Mouse (Mus musculus) forebrain, embryonic 15.5 days (tissue): ENCODE results near the gene Tbca. TPM values are rescaled to one million over a fixed set of nuclear protein-coding genes. Genes with fewer than 3 reads are reported as not detected.

Experiments used
- ATAC-seq: fragments of 200-750 bp; cut with Nextera tagmentation; replicated peaks from 2 replicates; pipeline ENCODE4 v1.8.0; 2017; ENCODE audit warnings: mild to moderate bottlenecking, moderate TSS enrichment, moderate library complexity
- H3K27ac ChIP-seq: fragments of 300-500 bp; sonication (generic); replicated peaks from 2 replicates; pipeline ENCODE4 v1.5.1; 2015; ENCODE audit warnings: mild to moderate bottlenecking, inconsistent platforms
- H3K27me3 ChIP-seq: fragments of 300-500 bp; sonication (generic); 2 replicates; pipeline ENCODE4 v1.6.1; 2015; ENCODE audit warnings: inconsistent platforms
- H3K36me3 ChIP-seq: fragments of 300-500 bp; sonication (generic); 2 replicates; pipeline ENCODE4 v1.6.1; 2015; ENCODE audit warnings: mild to moderate bottlenecking, inconsistent platforms
- H3K4me1 ChIP-seq: fragments of 300-500 bp; sonication (generic); 2 replicates; pipeline ENCODE4 v1.6.1; 2015; ENCODE audit warnings: inconsistent platforms
- H3K4me2 ChIP-seq: fragments of 300-500 bp; sonication (generic); replicated peaks from 2 replicates; pipeline ENCODE4 v1.6.1; 2015; ENCODE audit warnings: mild to moderate bottlenecking, inconsistent platforms
- H3K4me3 ChIP-seq: fragments of 300-500 bp; sonication (generic); 2 replicates; pipeline ENCODE4 v1.5.1; 2015; ENCODE audit warnings: mild to moderate bottlenecking, inconsistent platforms
- H3K9ac ChIP-seq: fragments of 300-500 bp; sonication (generic); replicated peaks from 2 replicates; pipeline ENCODE4 v1.6.1; 2015; ENCODE audit warnings: mild to moderate bottlenecking, inconsistent platforms
- H3K9me3 ChIP-seq: fragments of 300-500 bp; sonication (generic); 2 replicates; pipeline ENCODE4 v1.6.1; 2016; ENCODE audit warnings: inconsistent platforms
- WGBS: fragments of 180-500 bp; shearing (Covaris S2); methylation state at CpG from one replicate; pipeline ENCODE4 v1.1.7; 2015; ENCODE audit warnings: mixed read lengths; 5-methylcytosine and 5-hydroxymethylcytosine counted together
- polyA plus RNA-seq: library from polyadenylated mRNA; unstranded; fragments of >200 nt; fragmentation: Nextera tagmentation; extraction: Ambion mirVana; gene quantifications from 2 replicates; pipeline ENCODE4 v1.2.1, GENCODE M21; 2015

Gene Tbca
- polyA plus RNA-seq, 1 experiment from 2014 or later, result 269 TPM

DNA sequence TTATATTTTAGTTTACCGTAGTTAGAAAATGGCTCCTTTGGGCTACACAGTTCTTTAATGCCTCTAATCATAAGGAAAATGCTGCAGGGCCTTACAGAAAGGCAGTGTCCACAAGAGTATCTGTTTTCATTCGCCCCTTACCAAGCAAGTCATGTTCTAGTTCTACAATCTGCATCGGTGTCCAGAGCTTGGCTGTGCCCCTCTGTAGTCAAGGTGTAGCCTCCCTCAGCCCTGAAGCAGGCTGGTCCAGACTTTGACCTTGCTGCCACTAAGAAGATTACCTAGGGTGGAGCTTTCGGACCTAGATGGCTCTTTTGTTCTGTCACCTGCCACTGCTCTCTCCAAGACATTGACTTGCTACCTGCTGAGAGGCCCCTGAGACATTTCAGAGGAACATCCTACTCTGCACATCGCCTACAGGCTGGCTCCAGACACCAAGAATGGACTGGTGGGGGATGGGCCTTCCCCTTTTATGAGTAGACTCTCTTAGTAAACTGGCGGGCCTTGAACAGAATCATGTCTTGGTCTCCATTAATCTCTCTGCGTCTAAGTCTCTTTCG, 69.4 kb downstream of the Tbca start:
- Histone ChIP-seq H3K9ac (no peak overlapping the region), H3K4me1 (no peaks in the 10 kb centered on the region), H3K27me3 (peaks cover 30% of the 10 kb centered on the region), H3K27ac (no peak overlapping the region), H3K4me3 (no peak overlapping the region), H3K36me3 (no peaks in the 10 kb centered on the region), H3K4me2 (no peak overlapping the region), H3K9me3 (no peaks in the 10 kb centered on the region)
- no peak for ATAC-seq
- 52% methylated on average over 8 of the region's 8 CpGs for WGBS

GRCm38 (mm10) chr13:94859256-94859655, 70.5 kb downstream of the Tbca start:
- 86% methylated on average over 8 of the region's 8 CpGs for whole genome bisulfite sequencing
- no peak overlapping the region for H3K4me2 ChIP-seq
- H3K27me3 ChIP-seq, result peaks cover 42% of the 10 kb centered on the region
- H3K36me3 ChIP-seq, result no peaks in the 10 kb centered on the region
- no peak for ATAC-seq
- no peaks in the 10 kb centered on the region for H3K4me1 ChIP-seq
- H3K9ac ChIP-seq, result no peak overlapping the region
- no peak overlapping the region for H3K27ac ChIP-seq
- H3K4me3 ChIP-seq, result no peak overlapping the region
- H3K9me3 ChIP-seq, result no peaks in the 10 kb centered on the region

- Histone ChIP-seq H3K4me3 (no peak overlapping the region), H3K27ac (no peak overlapping the region), H3K27me3 (peaks cover 70% of the 10 kb centered on the region), H3K36me3 (no peaks in the 10 kb centered on the region), H3K9ac (no peak overlapping the region), H3K9me3 (no peaks in the 10 kb centered on the region), H3K4me1 (no peaks in the 10 kb centered on the region), H3K4me2 (no peak overlapping the region)
- ATAC-seq, result no peak
- 68% methylated on average over 5 of the region's 5 CpGs for WGBS
These were observed 74.0 kb downstream of the Tbca start for GRCm38 (mm10) chr13:94862491-94863230.

DNA sequence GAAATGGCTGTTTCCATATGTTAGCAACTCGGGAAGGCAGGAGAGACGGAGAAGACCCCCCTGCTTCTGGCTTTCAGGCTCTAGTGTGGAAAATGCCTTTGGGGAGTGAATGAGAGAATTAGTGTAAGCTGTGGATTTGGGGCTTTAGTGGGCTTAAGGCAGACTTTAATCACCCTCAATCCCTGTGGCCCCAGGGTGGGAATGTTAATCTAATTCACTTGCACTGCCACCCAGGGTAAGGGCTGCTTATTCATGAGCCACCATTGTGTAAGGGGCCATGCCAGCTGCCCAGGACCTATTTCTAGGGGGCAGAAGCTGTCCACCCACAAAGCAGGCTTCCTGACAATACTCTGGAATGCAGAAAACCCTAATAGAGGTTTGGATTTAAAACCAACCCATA, 78.2 kb downstream of the Tbca start:
- no peak for ATAC-seq
- H3K27ac ChIP-seq, result no peak overlapping the region
- 2% methylated on average over 2 of the region's 2 CpGs for WGBS

GRCm38 (mm10) chr13:94867772-94868171, 79.1 kb downstream of the Tbca start:
- no peak for ATAC-seq
- Histone ChIP-seq H3K4me3 (no peak overlapping the region), H3K27me3 (peaks cover 94% of the 10 kb centered on the region), H3K36me3 (no peaks in the 10 kb centered on the region), H3K4me2 (no peak overlapping the region), H3K27ac (no peak overlapping the region), H3K9me3 (no peaks in the 10 kb centered on the region), H3K4me1 (peaks cover 10% of the 10 kb centered on the region), H3K9ac (no peak overlapping the region)
- 38% methylated on average over 4 of the region's 4 CpGs for WGBS

More for the DNA sequence above, 78.2 kb downstream of the Tbca start:
- Histone ChIP-seq H3K4me2 (no peak overlapping the region), H3K4me3 (no peak overlapping the region), H3K27me3 (peaks cover 95% of the 10 kb centered on the region), H3K9ac (no peak overlapping the region), H3K9me3 (no peaks in the 10 kb centered on the region), H3K36me3 (no peaks in the 10 kb centered on the region), H3K4me1 (peaks cover 10% of the 10 kb centered on the region)

GRCm38 (mm10) chr13:94868478-94868950, 79.8 kb downstream of the Tbca start:
- Histone ChIP-seq H3K36me3 (no peaks in the 10 kb centered on the region), H3K4me2 (peak overlapping the region; percentile 44), H3K9me3 (no peaks in the 10 kb centered on the region), H3K27ac (no peak overlapping the region), H3K27me3 (peaks cover 92% of the 10 kb centered on the region), H3K4me3 (peak overlapping the region; percentile 15), H3K4me1 (peaks cover 10% of the 10 kb centered on the region), H3K9ac (no peak overlapping the region)
- 0% methylated on average over 35 of the region's 35 CpGs for WGBS
- ATAC-seq, result peak; percentile 80

GRCm38 (mm10) chr13:94869541-94869940, 80.8 kb downstream of the Tbca start:
- peak overlapping the region; percentile 44; the same call in 1 of the 2 replicates for H3K4me2 ChIP-seq
- ATAC-seq, result no peak

DNA sequence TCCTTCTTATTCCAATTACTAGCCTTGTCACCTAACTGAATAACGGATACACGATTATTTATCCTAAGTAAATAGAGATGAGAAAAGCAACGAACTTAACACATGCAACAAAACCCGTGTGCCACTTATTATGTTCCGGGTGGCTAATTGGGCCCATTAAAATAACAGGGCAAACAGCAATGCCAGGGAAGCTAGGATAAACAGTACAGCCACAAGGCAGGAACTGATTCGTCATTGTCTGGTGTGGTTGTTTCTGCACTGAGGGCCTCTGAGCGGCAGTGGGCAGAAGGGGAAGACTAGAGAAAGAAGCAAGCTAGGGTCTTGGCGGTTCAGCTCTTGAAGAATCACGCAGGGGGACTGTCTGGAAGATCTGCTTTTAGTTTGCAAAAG, 81.4 kb downstream of the Tbca start:
- Histone ChIP-seq H3K36me3 (no peaks in the 10 kb centered on the region), H3K4me2 (no peak overlapping the region), H3K27me3 (peaks cover 85% of the 10 kb centered on the region), H3K27ac (no peak overlapping the region), H3K9ac (no peak overlapping the region), H3K4me1 (peaks cover 12% of the 10 kb centered on the region), H3K9me3 (no peaks in the 10 kb centered on the region), H3K4me3 (no peak overlapping the region)
- 1% methylated on average over 9 of the region's 9 CpGs for WGBS
- ATAC-seq, result no peak

More at GRCm38 (mm10) chr13:94869541-94869940, 80.8 kb downstream of the Tbca start:
- Histone ChIP-seq H3K9me3 (no peaks in the 10 kb centered on the region), H3K4me3 (no peak overlapping the region), H3K9ac (no peak overlapping the region), H3K27me3 (peaks cover 85% of the 10 kb centered on the region), H3K27ac (no peak overlapping the region), H3K36me3 (no peaks in the 10 kb centered on the region), H3K4me1 (peaks cover 12% of the 10 kb centered on the region)
- 4% methylated on average over 8 of the region's 8 CpGs for WGBS

GRCm38 (mm10) chr13:94870461-94871186, 81.9 kb downstream of the Tbca start:
- H3K9me3 ChIP-seq, result no peaks in the 10 kb centered on the region
- H3K4me2 ChIP-seq, result no peak overlapping the region
- no peak overlapping the region for H3K4me3 ChIP-seq
- WGBS, result 0% methylated on average over 21 of the region's 21 CpGs
- H3K9ac ChIP-seq, result no peak overlapping the region
- H3K4me1 ChIP-seq, result peaks cover 15% of the 10 kb centered on the region
- no peak for ATAC-seq
- no peaks in the 10 kb centered on the region for H3K36me3 ChIP-seq
- H3K27me3 ChIP-seq, result peaks cover 85% of the 10 kb centered on the region
- no peak overlapping the region for H3K27ac ChIP-seq

- Histone ChIP-seq H3K9me3 (no peaks in the 10 kb centered on the region), H3K27me3 (peaks cover 81% of the 10 kb centered on the region), H3K27ac (no peak overlapping the region), H3K4me1 (peaks cover 15% of the 10 kb centered on the region), H3K9ac (no peak overlapping the region), H3K4me3 (no peak overlapping the region), H3K36me3 (no peaks in the 10 kb centered on the region), H3K4me2 (no peak overlapping the region)
- WGBS, result 1% methylated on average over 7 of the region's 7 CpGs
- no peak for ATAC-seq
These were observed 83.2 kb downstream of the Tbca start for GRCm38 (mm10) chr13:94871806-94872320.

DNA sequence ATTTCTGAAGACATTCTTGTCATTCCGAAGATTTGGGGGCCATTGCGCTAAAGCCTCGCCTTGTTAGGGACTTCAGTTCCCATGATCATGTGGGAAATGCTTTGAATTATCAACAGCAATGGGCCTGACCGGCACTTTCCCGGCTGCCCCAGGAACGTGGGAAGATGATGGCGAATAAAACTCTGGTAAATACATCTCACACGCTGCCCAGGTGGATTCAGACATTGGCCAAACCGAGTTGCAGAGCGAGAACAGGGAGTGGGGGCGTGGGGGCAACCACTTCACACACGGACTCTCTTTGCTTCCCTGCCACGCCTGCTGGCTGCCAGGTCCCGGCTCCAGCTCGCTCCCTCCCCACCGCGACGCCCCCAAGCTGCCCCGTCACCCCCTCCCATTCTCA, 83.7 kb downstream of the Tbca start:
- Histone ChIP-seq H3K9ac (no peak overlapping the region), H3K4me1 (peaks cover 15% of the 10 kb centered on the region), H3K4me2 (no peak overlapping the region), H3K4me3 (no peak overlapping the region), H3K27me3 (peaks cover 81% of the 10 kb centered on the region), H3K36me3 (no peaks in the 10 kb centered on the region), H3K27ac (no peak overlapping the region), H3K9me3 (no peaks in the 10 kb centered on the region)
- ATAC-seq, result no peak
- under 1% methylated on average over 19 of the region's 19 CpGs for WGBS
